Mouse (Mus musculus) adrenal gland, adult 8-10 months (tissue): Measurements from ENCODE around the gene Trim68. TPM values are rescaled to one million over a fixed set of nuclear protein-coding genes. Genes with fewer than 3 reads are reported as not detected.
"Not testable (repeated sequence)": the region's sequence is repeated elsewhere in the genome, so short reads cannot be mapped to it uniquely, and the experiment has no call there.

Experiments used
- DNase-seq: peaks from one replicate; pipeline ENCODE4 v3.0.0; 2022
- total RNA-seq, 4 experiments: library from RNA; stranded (reverse); gene quantifications; 2 replicates each; pipeline ENCODE4 v1.2.4; 2022

The Trim68 gene
- total RNA-seq: 10 to 100 TPM; 10.9 to 19.3 (median 15.7) TPM

DNA sequence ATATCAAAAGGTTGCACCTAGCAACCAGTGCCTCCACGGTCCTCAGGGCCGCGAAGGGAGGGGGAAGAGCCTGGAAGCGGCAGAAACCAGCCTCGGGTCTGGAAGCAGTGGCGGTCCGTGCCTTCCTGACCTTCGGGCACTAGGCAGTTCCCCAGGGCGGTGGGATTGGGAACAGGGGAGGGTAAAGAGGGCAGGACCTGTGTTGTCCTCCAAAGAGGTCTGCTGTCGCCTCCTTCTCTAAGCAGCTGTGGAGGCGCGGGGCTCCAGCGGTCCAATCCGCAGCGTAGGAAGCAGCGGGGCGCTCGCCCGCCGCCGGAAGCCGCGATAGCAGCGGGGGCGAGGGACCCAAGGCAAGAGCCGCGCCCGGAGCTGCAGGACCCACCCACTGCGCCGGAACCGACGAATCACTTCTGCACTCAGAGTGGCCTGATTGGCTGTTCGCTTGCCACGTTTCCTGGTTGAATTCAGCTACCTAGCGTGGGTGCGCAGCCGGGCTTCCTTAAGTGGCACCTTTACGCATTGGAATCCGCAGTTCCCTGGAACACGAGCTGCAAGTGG is at the start of gene Trim68:
Gene Trim68, minus strand, starts transcription at position 384 of the 558 bp plus-strand sequence.
- DNase-seq: peak; percentile 91

DNA sequence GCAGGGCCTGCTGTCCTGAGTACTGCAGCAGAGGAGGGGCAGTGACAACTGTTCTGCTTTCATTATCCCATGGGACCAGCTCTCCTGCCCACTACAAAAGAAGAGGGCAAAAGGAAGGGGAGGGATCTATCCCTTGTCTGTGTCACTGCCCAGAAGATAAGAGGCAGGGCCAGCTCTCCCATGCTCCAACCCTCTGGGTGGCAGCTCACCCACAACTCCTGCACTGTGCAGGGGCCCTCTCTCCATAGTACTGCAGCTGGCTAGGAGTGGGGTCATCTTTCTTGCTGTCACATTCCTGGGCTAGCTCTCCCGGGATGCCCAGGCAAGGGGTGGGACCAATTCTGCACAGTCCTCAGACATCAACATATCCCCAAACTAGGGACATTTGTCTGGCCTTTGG is 46.7 kb upstream of the Trim68 start:
- no peak for DNase-seq

DNA sequence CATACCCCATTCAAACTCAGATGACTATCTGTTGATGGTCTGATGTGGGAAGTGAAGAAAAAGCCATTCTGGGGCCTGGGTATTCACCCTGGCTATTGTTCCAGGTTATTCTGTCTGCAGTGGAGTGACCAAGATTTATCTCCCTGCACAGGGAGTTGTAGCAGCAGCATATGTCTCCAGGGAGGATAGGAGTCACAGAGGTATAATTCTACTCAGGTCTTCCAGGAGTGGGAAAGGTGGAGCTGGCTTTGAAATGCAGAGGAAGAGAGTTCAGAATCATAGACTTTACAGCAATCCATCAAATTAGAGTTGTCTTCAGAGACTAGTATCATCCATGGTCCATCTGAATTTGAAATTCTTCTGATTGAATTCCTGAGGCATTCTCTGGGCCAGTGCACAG is 40.3 kb upstream of the Trim68 start, which contains the start of gene Olfr559:
Gene Olfr559, minus strand, starts transcription at position 101 of the 400 bp plus-strand sequence.
- no peak for DNase-seq

DNA sequence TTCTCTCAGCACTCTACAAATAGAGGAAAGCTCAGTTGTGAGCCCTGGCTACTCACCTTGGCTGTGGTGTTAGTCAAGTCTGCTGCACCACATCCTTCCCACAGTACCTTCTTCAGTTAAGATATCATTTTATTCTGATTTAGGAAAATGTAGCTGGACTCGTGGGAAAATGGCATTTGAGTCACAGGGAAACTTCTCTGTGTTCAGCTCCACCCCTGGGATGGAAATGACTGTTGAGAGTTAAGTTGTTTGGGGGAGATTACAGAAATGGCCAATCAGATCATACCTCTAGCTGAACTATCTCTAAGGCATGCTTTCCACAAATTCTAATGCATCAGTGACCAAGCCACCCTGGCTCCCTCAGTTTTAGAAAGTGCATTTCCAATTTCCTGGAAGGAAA is 31.8 kb upstream of the Trim68 start, which contains the start of gene Olfr33:
Gene Olfr33, minus strand, starts transcription at position 101 of the 400 bp plus-strand sequence.
- no peak for DNase-seq

DNA sequence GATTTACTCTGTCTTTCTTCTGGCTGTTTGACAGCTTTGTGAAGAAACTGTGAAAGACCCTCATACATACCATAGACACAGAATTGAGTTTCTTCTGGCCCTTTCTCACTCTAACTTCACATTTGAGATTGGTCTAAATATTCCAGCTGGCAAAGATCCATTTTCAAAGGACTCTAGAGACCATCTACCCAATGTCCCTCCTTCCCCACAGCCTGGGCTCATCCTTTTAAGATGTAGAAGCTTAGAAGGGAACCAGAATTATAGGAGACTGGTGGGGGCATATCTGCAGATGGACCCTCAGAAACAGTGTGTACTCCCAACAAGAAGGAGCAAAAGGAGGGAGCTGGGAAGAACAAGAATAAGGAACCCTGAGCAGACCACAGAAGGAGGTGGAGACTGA is 14.8 kb upstream of the Trim68 start, which contains the start of gene Olfr558:
Gene Olfr558, plus strand, starts transcription at position 301 of the 400 bp plus-strand sequence.
- no peak for DNase-seq

DNA sequence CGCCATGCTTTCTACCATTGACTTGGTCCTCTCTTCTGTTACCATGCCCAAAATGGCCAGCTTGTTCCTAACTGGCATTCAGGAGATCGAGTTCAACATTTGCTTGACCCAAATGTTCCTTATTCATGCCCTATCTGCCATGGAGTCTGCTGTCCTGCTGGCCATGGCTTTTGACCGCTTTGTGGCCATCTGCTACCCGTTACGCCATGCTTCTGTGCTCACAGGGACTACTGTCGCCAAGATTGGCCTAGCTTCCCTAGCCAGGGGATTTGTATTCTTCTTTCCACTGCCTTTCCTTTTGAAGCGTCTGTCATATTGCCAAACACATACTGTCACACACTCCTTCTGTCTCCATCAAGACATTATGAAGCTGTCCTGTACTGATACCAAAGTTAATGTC is 11.3 kb upstream of the Trim68 start:
- DNase-seq: no peak

DNA sequence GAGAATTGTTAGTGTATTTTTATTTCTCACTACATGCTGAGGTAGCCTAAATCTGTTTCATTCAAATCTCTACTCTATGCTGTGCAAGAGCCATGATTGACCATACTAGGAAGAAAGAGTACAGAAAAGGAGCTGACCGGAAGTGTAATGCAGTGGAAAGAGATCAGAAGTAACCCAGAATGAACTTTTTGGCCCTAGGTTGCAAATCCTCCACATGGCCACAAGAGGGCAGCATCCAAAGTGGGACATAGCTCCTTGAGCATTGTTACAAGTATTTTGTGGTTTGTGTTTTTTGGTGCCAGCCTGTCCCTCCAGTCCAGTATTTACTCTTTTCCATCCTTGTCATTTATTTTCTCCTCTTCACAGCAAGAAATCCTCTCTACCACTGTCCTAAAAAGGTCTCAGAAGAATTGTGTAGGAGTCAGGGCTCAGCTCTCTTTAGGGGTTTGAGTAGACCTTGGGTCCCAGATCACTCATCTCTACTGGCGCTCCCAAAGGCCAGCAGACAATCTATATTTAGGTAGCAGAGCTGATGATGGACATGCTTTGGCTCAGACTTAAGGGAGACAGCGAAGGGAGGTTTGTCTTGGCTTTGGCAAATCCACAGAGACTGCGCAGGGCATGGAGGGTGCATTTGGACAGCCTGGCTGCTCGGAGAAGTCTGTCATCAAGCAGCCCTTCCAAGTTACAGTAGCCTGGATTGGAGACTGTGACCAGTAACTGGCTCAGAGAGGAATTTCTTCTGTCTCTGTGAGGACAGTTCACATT is 8.4 kb upstream of the Trim68 start, which contains the start of gene Olfr557:
Gene Olfr557, plus strand, starts transcription at position 553 of the 768 bp plus-strand sequence.
- no peak for DNase-seq

DNA sequence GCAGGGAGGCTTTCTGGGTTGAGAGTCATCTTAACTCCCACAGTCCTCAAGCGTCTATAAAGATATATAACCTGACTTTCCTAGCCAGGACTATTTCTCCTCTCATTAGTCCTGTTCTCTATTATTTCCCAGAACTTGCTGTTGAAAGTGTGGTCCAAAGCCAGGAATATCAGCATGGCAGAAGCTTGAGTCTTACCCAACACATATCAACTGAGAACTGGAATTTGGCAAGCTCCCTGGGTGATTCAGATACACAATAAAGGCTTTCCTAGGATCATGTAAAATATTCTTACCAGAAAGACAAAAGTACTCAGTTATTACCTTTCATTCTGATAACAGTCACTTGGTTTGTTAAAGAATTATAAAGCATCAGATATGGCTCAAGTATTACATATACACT is 5.2 kb downstream of the Trim68 start:
- DNase-seq: no peak

DNA sequence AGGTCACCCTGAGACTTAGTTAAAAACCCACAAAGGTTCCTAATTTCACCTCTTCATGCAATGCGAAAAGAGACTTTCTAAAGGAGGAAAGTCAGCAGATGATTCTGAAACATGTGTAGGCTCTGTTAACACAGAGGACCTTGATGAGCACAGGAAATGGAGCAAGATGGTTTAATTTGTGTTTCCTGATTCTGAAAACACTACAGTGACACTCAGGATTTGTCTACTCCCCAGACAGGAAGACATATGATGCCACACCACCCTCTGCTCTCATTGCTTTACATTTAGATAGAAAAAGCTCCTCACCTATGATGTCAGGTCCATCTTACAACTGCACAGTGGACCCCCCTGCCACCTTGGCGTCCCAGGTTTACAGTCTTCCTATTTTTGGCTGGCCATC is 10.9 kb downstream of the Trim68 start:
- no peak for DNase-seq

DNA sequence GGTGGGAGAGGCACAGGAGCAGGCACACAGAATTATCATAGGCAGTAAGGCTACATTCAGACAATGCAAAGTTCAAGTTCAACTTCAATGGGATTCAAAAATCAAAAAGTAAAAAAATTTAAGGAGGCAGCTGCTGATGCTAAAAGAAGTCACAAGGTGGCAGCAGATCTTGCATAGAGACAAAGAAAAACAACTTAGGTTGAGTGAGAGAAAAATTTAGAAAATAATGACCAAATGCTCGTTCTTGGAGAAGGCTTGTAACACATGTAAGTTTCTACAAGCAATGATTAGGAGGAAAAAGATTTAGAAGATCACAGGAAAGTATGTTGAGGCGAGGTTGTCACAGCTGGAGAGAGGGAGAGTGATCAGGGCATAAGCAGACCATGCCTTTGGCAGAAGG is 21.7 kb downstream of the Trim68 start:
- no peak for DNase-seq

DNA sequence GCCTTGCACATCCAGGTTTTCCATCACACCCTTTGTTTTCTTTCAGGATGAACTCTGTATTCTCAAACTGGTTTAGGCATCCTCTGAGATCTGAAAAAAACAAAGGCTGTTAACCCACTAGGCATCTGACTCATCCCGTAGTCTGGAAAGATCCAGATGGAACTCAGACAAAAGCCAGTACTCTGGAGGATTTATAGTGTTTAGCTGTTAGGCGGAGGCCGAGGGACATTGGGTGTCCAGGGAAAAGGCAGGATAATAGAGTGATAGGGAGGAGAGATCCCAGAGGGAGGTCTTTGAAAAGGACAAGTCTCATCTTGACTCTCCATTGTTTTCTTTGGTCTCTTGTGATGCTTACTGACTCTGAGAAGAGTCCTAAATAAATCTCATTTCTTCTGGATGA is 22.5 kb downstream of the Trim68 start, which contains the start of gene Olfr556:
Gene Olfr556, plus strand, starts transcription at position 301 of the 400 bp plus-strand sequence.
- DNase-seq: no peak

DNA sequence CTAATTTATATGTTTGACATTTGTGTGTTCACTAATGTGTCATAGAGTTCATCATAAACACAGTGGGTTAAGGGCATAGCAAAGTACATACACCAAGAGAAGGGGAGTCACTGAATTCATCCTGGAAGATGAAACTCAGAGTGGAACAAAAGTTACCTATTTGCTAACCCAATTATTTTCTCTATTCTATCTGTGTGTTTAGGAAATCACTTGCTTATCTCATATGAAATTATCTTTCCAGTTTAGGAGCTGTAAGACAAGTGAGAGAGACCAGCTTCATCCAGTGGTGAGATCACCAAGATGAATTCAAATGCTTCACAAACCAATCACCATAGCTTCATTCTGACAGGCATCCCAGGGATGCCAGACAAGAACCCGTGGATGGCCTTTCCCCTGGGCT is 28.6 kb downstream of the Trim68 start, which contains the start of gene Olfr555:
Gene Olfr555, plus strand, starts transcription at position 301 of the 400 bp plus-strand sequence.
- no peak for DNase-seq

DNA sequence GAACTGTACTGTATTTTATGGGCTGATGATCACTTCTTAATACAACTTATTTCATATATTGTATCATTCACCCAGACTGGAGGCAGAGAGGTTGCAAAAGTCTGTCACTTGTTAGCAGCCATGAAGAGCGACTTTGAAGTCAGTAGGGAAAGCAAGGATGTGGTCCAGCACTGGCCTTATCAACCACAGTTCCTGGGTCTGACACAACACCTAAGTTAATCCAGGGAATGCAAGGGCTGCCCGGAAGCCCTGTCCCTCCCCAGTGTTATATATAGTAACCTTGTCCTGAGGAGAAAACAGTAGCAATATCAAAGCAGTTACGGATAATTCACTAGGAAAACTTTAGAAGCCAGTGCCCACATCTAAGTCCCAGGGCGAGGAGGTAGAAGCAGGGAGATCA is 42.2 kb downstream of the Trim68 start:
- DNase-seq: not testable (repeated sequence)

DNA sequence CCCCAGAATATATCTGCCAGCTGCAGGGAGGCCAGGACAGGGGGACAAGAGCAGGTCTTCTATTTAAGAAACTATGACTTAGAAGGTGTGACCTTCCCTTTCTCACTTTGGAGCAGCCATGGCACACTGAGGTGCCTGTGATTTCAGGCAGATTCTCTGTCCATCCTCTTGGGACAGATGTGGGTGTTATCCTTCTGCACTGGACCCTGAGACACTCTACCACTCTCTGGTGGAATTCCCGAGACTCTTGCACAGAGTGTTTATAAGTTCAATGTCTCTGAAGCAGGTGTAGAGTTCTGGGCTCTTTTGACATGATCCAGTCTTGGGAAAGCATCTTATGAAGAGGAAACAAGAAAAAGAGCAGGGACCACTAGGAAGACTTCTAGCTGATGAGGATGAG is 49.0 kb downstream of the Trim68 start, which contains the start of gene Olfr554:
Gene Olfr554, plus strand, starts transcription at position 301 of the 400 bp plus-strand sequence.
- no peak for DNase-seq

DNA sequence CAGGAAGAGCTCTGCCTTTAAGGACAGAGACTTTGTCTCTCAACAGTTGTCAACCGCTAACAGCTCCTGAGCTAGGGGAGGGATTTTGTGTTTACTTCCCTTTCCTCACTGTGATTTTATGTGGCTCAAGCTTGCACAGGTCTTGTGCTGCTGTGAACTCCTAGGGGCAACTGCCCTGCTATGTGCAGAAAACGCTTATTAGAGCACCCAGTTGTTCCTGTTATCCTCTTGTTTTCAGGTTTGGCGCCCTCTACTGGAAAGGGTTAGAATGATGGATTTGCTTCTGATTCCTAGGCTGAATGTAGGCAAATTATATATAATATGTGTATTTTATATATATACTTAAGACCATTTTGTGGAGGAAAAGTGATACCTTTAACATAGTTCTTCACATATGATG is 50.5 kb downstream of the Trim68 start:
- no peak for DNase-seq

Other genes with a start within 250 kb of the Trim68 start
- 10 to 100 TPM; 16.4 to 23.7 (median 20.3) TPM for gene Rrm1, start 245.6 kb downstream of the Trim68 start, total RNA-seq
- gene Olfr543, start 205.6 kb downstream of the Trim68 start, total RNA-seq: not detected
- gene Olfr544, start 199.0 kb downstream of the Trim68 start, total RNA-seq: not detected
- not detected for gene Olfr545, start 187.8 kb downstream of the Trim68 start, total RNA-seq
- not detected for gene Olfr547, start 152.6 kb downstream of the Trim68 start, total RNA-seq
- gene Olfr548-ps1, start 146.4 kb downstream of the Trim68 start, total RNA-seq: not detected
- not detected for gene Olfr549, start 137.5 kb downstream of the Trim68 start, total RNA-seq
- 10 to 100 TPM; 13.9 to 22.2 (median 19.0) TPM for gene Trim21, start 121.8 kb downstream of the Trim68 start, total RNA-seq
- gene Olfr550, start 115.9 kb downstream of the Trim68 start, total RNA-seq: under 1 TPM in 1 of 4 experiments, not detected in 3; 0.19 TPM
- not detected for gene Olfr551, start 95.4 kb downstream of the Trim68 start, total RNA-seq
- gene Olfr552, start 89.6 kb downstream of the Trim68 start, total RNA-seq: under 1 TPM in 1 of 4 experiments, not detected in 3; 0.05 TPM
- gene Olfr553, start 69.1 kb downstream of the Trim68 start, total RNA-seq: not detected
- gene Olfr554, start 48.9 kb downstream of the Trim68 start, total RNA-seq: not detected
- not detected for gene Olfr555, start 28.5 kb downstream of the Trim68 start, total RNA-seq
- gene Olfr556, start 22.4 kb downstream of the Trim68 start, total RNA-seq: not detected
- gene Olfr557, start 8.6 kb upstream of the Trim68 start, total RNA-seq: under 1 TPM in 1 of 4 experiments, not detected in 3; 0.12 TPM
- gene Olfr558, start 14.9 kb upstream of the Trim68 start, total RNA-seq: under 1 TPM in 3 of 4 experiments, not detected in 1; 0.14 to 0.40 (median 0.18) TPM
- gene Olfr33, start 31.7 kb upstream of the Trim68 start, total RNA-seq: not detected
- gene Olfr559, start 40.2 kb upstream of the Trim68 start, total RNA-seq: not detected
- not detected for gene Olfr560, start 72.0 kb upstream of the Trim68 start, total RNA-seq
- gene Olfr78, start 72.1 kb upstream of the Trim68 start, total RNA-seq: under 1 TPM; 0.06 to 0.31 (median 0.21) TPM
- gene Olfr561, start 83.9 kb upstream of the Trim68 start, total RNA-seq: not detected
- gene Olfr564, start 116.2 kb upstream of the Trim68 start, total RNA-seq: not detected
- not detected for gene Olfr566, start 171.4 kb upstream of the Trim68 start, total RNA-seq
- not detected for gene Olfr568, start 189.8 kb upstream of the Trim68 start, total RNA-seq
- not detected for gene Olfr569, start 203.6 kb upstream of the Trim68 start, total RNA-seq
- gene Olfr570, start 207.2 kb upstream of the Trim68 start, total RNA-seq: not detected
- gene Olfr571, start 230.2 kb upstream of the Trim68 start, total RNA-seq: under 1 TPM in 1 of 4 experiments, not detected in 3; 0.05 TPM
- not detected for gene Olfr572, start 237.1 kb upstream of the Trim68 start, total RNA-seq